Mouse (Mus musculus) small intestine, adult 2 months (tissue): Measurements from ENCODE around the gene Slc6a16. TPM values are rescaled to one million over a fixed set of nuclear protein-coding genes. Genes with fewer than 3 reads are reported as not detected.
A peak's percentile ranks its signal among the peaks of the same experiment; 100 is the strongest.

Source experiments
- H3K27ac ChIP-seq: fragments of 200-500 bp; 2 replicates; pipeline ENCODE4 v1.5.1; 2012; ENCODE audit warnings: low read depth, low read length, control low read depth, inconsistent platforms; ENCODE audit not compliant: insufficient read depth
- H3K27me3 ChIP-seq: fragments of 200-500 bp; 2 replicates; pipeline ENCODE4 v1.6.1; 2012; ENCODE audit warnings: mild to moderate bottlenecking, moderate library complexity, low read length, inconsistent platforms; ENCODE audit not compliant: control insufficient read depth, insufficient read depth
- H3K36me3 ChIP-seq: fragments of 200-500 bp; 2 replicates; pipeline ENCODE4 v1.6.1; 2012; ENCODE audit warnings: mild to moderate bottlenecking, low read length, control low read depth, inconsistent platforms; ENCODE audit not compliant: control insufficient read depth, insufficient read depth
- H3K4me1 ChIP-seq: fragments of 200-500 bp; 2 replicates; pipeline ENCODE4 v1.6.1; 2012; ENCODE audit warnings: low read length, inconsistent platforms, mixed read lengths; ENCODE audit not compliant: control insufficient read depth, insufficient read depth, insufficient read length
- H3K4me3 ChIP-seq: fragments of 200-500 bp; 2 replicates; pipeline ENCODE4 v1.5.1; 2012; ENCODE audit warnings: low read depth, mild to moderate bottlenecking, control low read depth, inconsistent platforms, low read length, moderate library complexity
- CTCF ChIP-seq: fragments of 200-500 bp; IDR thresholded peaks from 2 replicates; pipeline ENCODE4 v1.5.1; 2012; ENCODE audit warnings: low read depth, mild to moderate bottlenecking, control low read depth, inconsistent platforms, low read length, moderate library complexity, mixed read lengths; ENCODE audit not compliant: insufficient replicate concordance, insufficient read length; ENCODE audit errors: extremely low read depth
- POLR2A ChIP-seq: fragments of 200-500 bp; IDR thresholded peaks from 2 replicates; pipeline ENCODE4 v1.6.1; 2012; ENCODE audit warnings: low read depth, mild to moderate bottlenecking, control low read depth, inconsistent platforms, low read length, moderate library complexity
- WGBS: fragments of 180-500 bp; shearing (Covaris S2); methylation state at CpG from one replicate; pipeline ENCODE4 v1.1.7; 2018; 5-methylcytosine and 5-hydroxymethylcytosine counted together
- polyA plus RNA-seq: library from polyadenylated mRNA; depleted of rRNA; stranded (reverse); fragments of >200 nt; gene quantifications from 2 replicates; pipeline ENCODE4 v1.2.3, GENCODE M21; 2012

The Slc6a16 gene
- polyA plus RNA-seq, 1 experiment = not detected

DNA sequence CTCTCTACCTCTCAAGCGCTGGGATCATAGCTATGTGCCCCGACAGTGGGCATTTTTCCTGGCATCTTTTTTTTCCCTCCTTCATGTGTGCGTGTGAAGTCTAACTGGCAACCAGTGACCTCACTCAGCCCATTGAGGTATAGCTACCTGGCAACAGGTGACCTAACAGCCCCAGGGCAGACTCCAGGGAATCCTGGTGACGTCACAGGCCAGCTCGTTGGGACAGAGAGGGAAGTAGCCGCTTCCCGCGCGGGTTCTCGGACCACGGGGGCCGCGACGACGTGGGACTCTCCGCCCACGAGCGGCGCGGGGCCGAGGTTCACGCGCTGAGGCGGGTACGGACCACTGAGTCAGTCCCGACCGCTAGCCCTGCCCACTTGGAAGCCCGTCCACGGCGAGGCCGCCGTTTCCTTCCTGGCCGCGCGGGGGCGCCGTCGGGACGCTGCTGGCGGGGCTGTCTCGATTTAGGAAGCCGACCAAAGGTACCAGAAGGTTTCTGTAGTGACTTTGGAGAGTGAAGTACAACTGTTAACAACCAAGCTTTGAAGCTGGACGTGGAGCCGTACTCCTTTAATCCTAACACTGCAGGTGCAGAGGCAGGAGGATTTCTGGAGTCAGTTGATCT, 36.4 kb downstream of the Slc6a16 start, which contains the start of gene Slc6a21:
TSS of gene Slc6a21 (plus strand) at position 378 of the 625 bp plus-strand sequence.
- no peaks in the 10 kb centered on the region for H3K27me3 ChIP-seq
- no peaks in the 10 kb centered on the region for H3K36me3 ChIP-seq
- 4% methylated on average over 44 of the region's 44 CpGs for WGBS
- H3K27ac ChIP-seq = no peak within 1 kb of the TSS
- H3K4me3 ChIP-seq = peak within 1 kb of the TSS; percentile 88
- no peak for TF ChIP-seq POLR2A
- TF ChIP-seq CTCF = peak; percentile 83
- H3K4me1 ChIP-seq = peaks cover 2% of the 10 kb centered on the region; the same call in 1 of the 2 replicates

DNA sequence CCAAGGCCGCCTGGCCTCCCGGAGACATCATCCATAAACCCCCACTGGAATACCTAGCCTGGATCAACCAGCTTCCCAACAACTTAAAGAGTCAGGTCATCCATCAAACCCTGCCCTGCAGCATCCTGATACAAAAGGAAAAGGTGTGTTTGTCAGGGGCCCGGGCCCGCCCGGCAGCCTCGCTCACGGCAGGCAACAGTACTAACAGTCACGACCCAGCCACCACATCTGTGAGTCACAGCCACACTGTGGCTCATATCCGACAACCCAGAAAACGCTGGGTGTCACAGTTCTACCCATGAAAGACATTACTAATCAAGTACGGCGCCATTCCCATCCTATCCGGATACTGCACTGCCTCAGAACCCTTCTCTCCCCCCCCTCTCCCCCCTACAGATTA, 45.6 kb downstream of the Slc6a16 start:
- Histone ChIP-seq H3K27me3 (no peaks in the 10 kb centered on the region), H3K27ac (no peak overlapping the region), H3K4me3 (no peak overlapping the region), H3K36me3 (no peaks in the 10 kb centered on the region), H3K4me1 (no peaks in the 10 kb centered on the region)
- TF ChIP-seq CTCF = no peak
- no peak for TF ChIP-seq POLR2A
- 70% methylated on average over 13 of the region's 13 CpGs for WGBS

DNA sequence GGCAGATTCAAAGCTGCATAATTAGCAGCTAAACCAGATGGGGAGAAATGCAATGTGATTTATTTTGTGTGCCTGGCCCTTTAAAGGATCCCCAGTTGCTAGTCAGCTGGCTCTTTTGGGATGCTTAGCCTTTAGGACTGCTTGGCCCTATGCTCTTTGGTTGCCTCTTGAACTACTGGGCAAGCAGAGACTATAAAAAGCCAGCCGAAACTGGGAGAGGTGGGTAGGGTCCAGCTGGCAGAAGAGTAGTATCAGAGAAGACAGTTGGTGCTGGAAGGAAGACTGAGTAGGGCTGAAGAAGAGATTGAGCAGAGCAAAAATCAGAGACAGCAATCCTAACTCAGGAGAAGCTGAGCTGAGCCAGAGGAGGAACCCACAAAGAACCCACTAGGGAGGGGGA, 55.7 kb downstream of the Slc6a16 start:
- no peak for TF ChIP-seq CTCF
- no peak for TF ChIP-seq POLR2A
- H3K27ac ChIP-seq = no peak overlapping the region

DNA sequence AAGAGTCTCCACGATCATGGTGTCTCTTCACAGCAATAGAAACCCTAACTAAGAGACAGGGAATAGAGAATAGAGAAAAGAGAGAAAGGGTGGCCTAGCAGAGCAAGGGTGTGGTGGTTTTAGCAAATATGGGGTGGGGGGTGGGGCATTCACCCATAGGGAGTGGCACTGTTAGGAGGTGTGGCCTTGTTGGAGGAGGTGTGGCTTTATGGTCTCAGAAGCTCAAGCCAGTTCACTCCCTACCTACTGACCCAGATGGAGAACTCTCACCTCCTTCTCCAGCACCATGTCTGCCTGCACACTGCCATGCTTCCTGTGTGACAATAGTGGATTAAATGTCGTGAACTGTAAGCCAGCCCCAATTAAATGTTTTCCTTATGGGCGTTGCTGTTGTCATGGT, 56.7 kb downstream of the Slc6a16 start:
- Histone ChIP-seq H3K27ac (no peak overlapping the region), H3K27me3 (no peaks in the 10 kb centered on the region), H3K4me3 (no peak overlapping the region), H3K4me1 (no peaks in the 10 kb centered on the region), H3K36me3 (peaks cover under 1% of the 10 kb centered on the region; the same call in 1 of the 2 replicates)
- 52% methylated on average over 3 of the region's 3 CpGs for WGBS
- no peak for TF ChIP-seq POLR2A

More for the DNA sequence above, 55.7 kb downstream of the Slc6a16 start:
- WGBS = 82% methylated on average over 1 of the region's 1 CpGs
- Histone ChIP-seq H3K4me3 (no peak overlapping the region), H3K27me3 (0 out of 2 replicates have a peak, but pooled peaks cover 3% of the 10 kb centered on the region), H3K4me1 (no peaks in the 10 kb centered on the region), H3K36me3 (no peaks in the 10 kb centered on the region)

DNA sequence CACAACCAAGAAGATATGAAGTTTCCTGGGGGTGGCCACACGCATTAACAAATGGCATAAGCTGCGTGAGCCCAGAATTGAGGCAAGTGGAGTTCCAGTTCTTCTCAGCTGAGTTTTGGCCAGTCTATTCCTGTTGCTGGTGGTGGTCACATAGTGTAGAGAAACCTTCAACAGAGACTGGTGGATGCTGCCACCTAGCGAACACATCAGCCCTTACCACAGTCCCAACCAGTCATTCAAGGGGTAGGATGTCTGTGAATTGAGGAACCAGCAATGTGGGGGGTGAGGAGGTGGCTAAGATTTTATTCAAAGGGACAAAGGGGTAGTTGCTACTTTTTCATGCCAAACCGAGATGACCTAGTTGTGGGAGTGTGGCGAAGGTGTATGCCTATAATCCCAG, 58.9 kb downstream of the Slc6a16 start:
- WGBS = 12% methylated on average over 5 of the region's 5 CpGs
- TF ChIP-seq POLR2A (no peak), CTCF (peak; percentile 59; the same call in 1 of the 2 replicates)
- H3K27ac ChIP-seq = no peak overlapping the region
- no peaks in the 10 kb centered on the region for H3K27me3 ChIP-seq
- H3K36me3 ChIP-seq = peaks cover 22% of the 10 kb centered on the region
- H3K4me3 ChIP-seq = no peak overlapping the region
- no peaks in the 10 kb centered on the region for H3K4me1 ChIP-seq

DNA sequence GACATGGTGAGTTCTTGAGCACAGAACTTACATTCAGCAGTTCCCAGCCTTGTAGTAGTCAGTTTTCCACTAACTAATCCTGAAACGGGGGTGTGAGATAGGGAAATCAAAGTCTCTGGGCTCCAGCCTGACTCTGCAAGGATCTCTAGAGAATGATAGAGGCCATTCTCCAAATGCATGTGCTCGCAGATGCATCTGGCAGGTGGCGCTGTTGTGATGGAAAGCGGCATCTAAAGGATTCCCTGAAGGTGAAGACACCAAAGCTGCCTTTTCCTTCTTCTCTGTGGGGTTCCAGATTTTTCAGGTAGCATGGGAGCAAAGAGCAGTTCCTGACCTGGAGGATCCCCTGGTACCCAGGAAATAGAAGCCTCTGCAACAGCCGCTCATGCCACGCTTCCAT, 59.4 kb downstream of the Slc6a16 start:
- Histone ChIP-seq H3K27ac (no peak overlapping the region), H3K4me3 (no peak overlapping the region), H3K27me3 (no peaks in the 10 kb centered on the region), H3K36me3 (peaks cover 22% of the 10 kb centered on the region), H3K4me1 (no peaks in the 10 kb centered on the region)
- peak; percentile 71; the same call in 1 of the 2 replicates for TF ChIP-seq CTCF
- no peak for TF ChIP-seq POLR2A
- 5% methylated on average over 6 of the region's 6 CpGs for WGBS

DNA sequence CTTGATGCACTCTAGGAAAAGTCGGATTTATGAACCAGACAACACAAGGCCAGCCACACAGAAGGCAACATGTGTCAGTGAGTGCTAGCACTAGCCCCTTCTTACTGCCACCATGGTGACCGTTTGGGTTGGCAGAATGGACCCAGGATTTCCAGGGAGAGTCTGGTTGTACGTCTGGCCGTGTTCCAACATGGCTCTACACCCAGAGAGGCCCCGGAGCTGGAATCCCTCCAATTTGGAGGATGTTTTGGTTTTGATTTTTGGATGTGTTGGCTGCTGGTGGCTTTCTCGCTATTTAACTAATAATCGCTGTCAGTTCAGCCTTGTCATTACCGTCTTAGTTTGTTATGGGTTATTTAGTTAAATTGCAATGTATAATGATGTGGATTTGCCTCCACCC, 61.7 kb downstream of the Slc6a16 start:
- Histone ChIP-seq H3K36me3 (peaks cover 33% of the 10 kb centered on the region), H3K27ac (no peak overlapping the region), H3K4me3 (no peak overlapping the region), H3K4me1 (no peaks in the 10 kb centered on the region), H3K27me3 (no peaks in the 10 kb centered on the region)
- TF ChIP-seq POLR2A = no peak
- TF ChIP-seq CTCF = no peak
- 66% methylated on average over 8 of the region's 8 CpGs for WGBS
